Mouse (Mus musculus): ENCODE data around the gene H2-Q10. TPM values are rescaled to one million over a fixed set of nuclear protein-coding genes. Genes with fewer than 3 reads are reported as not detected.

The H2-Q10 gene
- polyA plus RNA-seq, 1 experiment from 2014 or later, result not detected

Other genes starting within 250 kb of the H2-Q10 start
- gene Gm16181, start 249.3 kb upstream of the H2-Q10 start, polyA plus RNA-seq (2015; fragmentation: Nextera tagmentation; extraction: Ambion mirVana), result 0.37 and 0.59 TPM in 2 replicates
- 20.8 and 24.3 TPM in 2 replicates for gene Atp6v1g2, start 236.4 kb upstream of the H2-Q10 start, polyA plus RNA-seq (2015; fragmentation: Nextera tagmentation; extraction: Ambion mirVana)
- 10.5 and 11.2 TPM in 2 replicates for gene Nfkbil1, start 234.3 kb upstream of the H2-Q10 start, polyA plus RNA-seq (2015; fragmentation: Nextera tagmentation; extraction: Ambion mirVana)
- gene Ddx39b, start 228.3 kb upstream of the H2-Q10 start, polyA plus RNA-seq (2015; fragmentation: Nextera tagmentation; extraction: Ambion mirVana), result 592 and 632 TPM in 2 replicates
- 37.7 and 45.8 TPM in 2 replicates for gene H2-D1, start 207.4 kb upstream of the H2-Q10 start, polyA plus RNA-seq (2015; fragmentation: Nextera tagmentation; extraction: Ambion mirVana)
- gene H2-Q1, start 149.7 kb upstream of the H2-Q10 start, polyA plus RNA-seq (2015; fragmentation: Nextera tagmentation; extraction: Ambion mirVana), result not detected in 2 replicates
- 0.14 and 0.15 TPM in 2 replicates for gene H2-Q2, start 127.8 kb upstream of the H2-Q10 start, polyA plus RNA-seq (2015; fragmentation: Nextera tagmentation; extraction: Ambion mirVana)
- 0.89 and 1.2 TPM in 2 replicates for gene H2-Q4, start 90.5 kb upstream of the H2-Q10 start, polyA plus RNA-seq (2015; fragmentation: Nextera tagmentation; extraction: Ambion mirVana)
- 0.22 and 0.43 TPM in 2 replicates for gene H2-Q6, start 45.2 kb upstream of the H2-Q10 start, polyA plus RNA-seq (2015; fragmentation: Nextera tagmentation; extraction: Ambion mirVana)
- gene H2-Q7, start 30.9 kb upstream of the H2-Q10 start, polyA plus RNA-seq (2015; fragmentation: Nextera tagmentation; extraction: Ambion mirVana), result 2.1 and 2.5 TPM in 2 replicates
- not detected in 2 replicates for gene Pou5f1, start 35.9 kb downstream of the H2-Q10 start, polyA plus RNA-seq (2015; fragmentation: Nextera tagmentation; extraction: Ambion mirVana)
- 54.4 and 55.5 TPM in 2 replicates for gene Tcf19, start 46.7 kb downstream of the H2-Q10 start, polyA plus RNA-seq (2015; fragmentation: Nextera tagmentation; extraction: Ambion mirVana)
- 11.7 and 13.8 TPM in 2 replicates for gene Cchcr1, start 47.0 kb downstream of the H2-Q10 start, polyA plus RNA-seq (2015; fragmentation: Nextera tagmentation; extraction: Ambion mirVana)
- gene Psors1c2, start 63.1 kb downstream of the H2-Q10 start, polyA plus RNA-seq (2015; fragmentation: Nextera tagmentation; extraction: Ambion mirVana), result 1.4 and 2.1 TPM in 2 replicates
- gene Cdsn, start 82.0 kb downstream of the H2-Q10 start, polyA plus RNA-seq (2015; fragmentation: Nextera tagmentation; extraction: Ambion mirVana), result not detected in 2 replicates
- not detected in 2 replicates for gene 2300002M23Rik, start 97.4 kb downstream of the H2-Q10 start, polyA plus RNA-seq (2015; fragmentation: Nextera tagmentation; extraction: Ambion mirVana)
- gene Sfta2, start 131.5 kb downstream of the H2-Q10 start, polyA plus RNA-seq (2015; fragmentation: Nextera tagmentation; extraction: Ambion mirVana), result not detected in 2 replicates
- not detected in 2 replicates for gene Gm9573, start 156.5 kb downstream of the H2-Q10 start, polyA plus RNA-seq (2015; fragmentation: Nextera tagmentation; extraction: Ambion mirVana)
- gene Mucl3, start 173.6 kb downstream of the H2-Q10 start, polyA plus RNA-seq (2015; fragmentation: Nextera tagmentation; extraction: Ambion mirVana), result 0.06 TPM in 1 of 2 replicates, not detected in the other
- gene Vars2, start 197.5 kb downstream of the H2-Q10 start, polyA plus RNA-seq (2015; fragmentation: Nextera tagmentation; extraction: Ambion mirVana), result 12.7 and 17.0 TPM in 2 replicates
- 36.3 and 42.6 TPM in 2 replicates for gene Gtf2h4, start 203.7 kb downstream of the H2-Q10 start, polyA plus RNA-seq (2015; fragmentation: Nextera tagmentation; extraction: Ambion mirVana)
- gene Ddr1, start 234.5 kb downstream of the H2-Q10 start, polyA plus RNA-seq (2015; fragmentation: Nextera tagmentation; extraction: Ambion mirVana), result 153 and 169 TPM in 2 replicates

Data from forebrain, embryonic 13.5 days (tissue).